Mouse (Mus musculus): ENCODE data around the gene Npas2.

The Npas2 gene

GRCm38 (mm10) chr1:39192997-39193861 lies at the start of gene Npas2:
TSS of gene Npas2 (plus strand) at chr1:39193731.
- DNase-seq (ENCODE audit: low read depth, low spot score) = no peak

GRCm38 (mm10) chr1:39156778-39157177 lies 36.8 kb upstream of the Npas2 start:
- no peak for DNase-seq (ENCODE audit: low read depth, low spot score)

GRCm38 (mm10) chr1:39160167-39160566 lies 33.4 kb upstream of the Npas2 start:
- DNase-seq (ENCODE audit: low read depth, low spot score) = no peak

- peak; percentile 17 for DNase-seq (ENCODE audit: low read depth, low spot score)
Measured at GRCm38 (mm10) chr1:39163077-39163476, 30.5 kb upstream of the Npas2 start.

- no peak for DNase-seq (ENCODE audit: low read depth, low spot score)
Measured at GRCm38 (mm10) chr1:39176690-39177089, 16.8 kb upstream of the Npas2 start.

- DNase-seq (ENCODE audit: low read depth, low spot score) = no peak
Measured at GRCm38 (mm10) chr1:39177211-39177610, 16.3 kb upstream of the Npas2 start.

- no peak for DNase-seq (ENCODE audit: low read depth, low spot score)
Measured at GRCm38 (mm10) chr1:39179806-39180205, 13.7 kb upstream of the Npas2 start.

- no peak for DNase-seq (ENCODE audit: low read depth, low spot score)
Measured at GRCm38 (mm10) chr1:39180517-39180916, 13.0 kb upstream of the Npas2 start.

GRCm38 (mm10) chr1:39181901-39182300 lies 11.6 kb upstream of the Npas2 start:
- no peak for DNase-seq (ENCODE audit: low read depth, low spot score)

- DNase-seq (ENCODE audit: low read depth, low spot score) = no peak
Measured at GRCm38 (mm10) chr1:39185833-39186232, 7.7 kb upstream of the Npas2 start.

- DNase-seq (ENCODE audit: low read depth, low spot score) = no peak
Measured at GRCm38 (mm10) chr1:39186711-39187437, 6.7 kb upstream of the Npas2 start.

- no peak for DNase-seq (ENCODE audit: low read depth, low spot score)
Measured at GRCm38 (mm10) chr1:39191122-39191521, 2.4 kb upstream of the Npas2 start.

- no peak for DNase-seq (ENCODE audit: low read depth, low spot score)
Measured at GRCm38 (mm10) chr1:39192460-39192996, 1.0 kb upstream of the Npas2 start.

- DNase-seq (ENCODE audit: low read depth, low spot score) = no peak
Measured at GRCm38 (mm10) chr1:39193862-39194675, 538 bp downstream of the Npas2 start.

- DNase-seq (ENCODE audit: low read depth, low spot score) = no peak
Measured at GRCm38 (mm10) chr1:39194959-39195358, 1.4 kb downstream of the Npas2 start.

GRCm38 (mm10) chr1:39196126-39196525 lies 2.6 kb downstream of the Npas2 start:
- DNase-seq (ENCODE audit: low read depth, low spot score) = no peak

- peak; percentile 76 for DNase-seq (ENCODE audit: low read depth, low spot score)
Measured at GRCm38 (mm10) chr1:39196676-39197375, 3.3 kb downstream of the Npas2 start.

GRCm38 (mm10) chr1:39205021-39205420 lies 11.5 kb downstream of the Npas2 start:
- no peak for DNase-seq (ENCODE audit: low read depth, low spot score)

- no peak for DNase-seq (ENCODE audit: low read depth, low spot score)
Measured at GRCm38 (mm10) chr1:39205697-39206096, 12.2 kb downstream of the Npas2 start.

GRCm38 (mm10) chr1:39206942-39207341 lies 13.4 kb downstream of the Npas2 start:
- peak; percentile 22 for DNase-seq (ENCODE audit: low read depth, low spot score)

- DNase-seq (ENCODE audit: low read depth, low spot score) = no peak
Measured at GRCm38 (mm10) chr1:39210928-39211327, 17.4 kb downstream of the Npas2 start.
